In the genomic region with DNA sequence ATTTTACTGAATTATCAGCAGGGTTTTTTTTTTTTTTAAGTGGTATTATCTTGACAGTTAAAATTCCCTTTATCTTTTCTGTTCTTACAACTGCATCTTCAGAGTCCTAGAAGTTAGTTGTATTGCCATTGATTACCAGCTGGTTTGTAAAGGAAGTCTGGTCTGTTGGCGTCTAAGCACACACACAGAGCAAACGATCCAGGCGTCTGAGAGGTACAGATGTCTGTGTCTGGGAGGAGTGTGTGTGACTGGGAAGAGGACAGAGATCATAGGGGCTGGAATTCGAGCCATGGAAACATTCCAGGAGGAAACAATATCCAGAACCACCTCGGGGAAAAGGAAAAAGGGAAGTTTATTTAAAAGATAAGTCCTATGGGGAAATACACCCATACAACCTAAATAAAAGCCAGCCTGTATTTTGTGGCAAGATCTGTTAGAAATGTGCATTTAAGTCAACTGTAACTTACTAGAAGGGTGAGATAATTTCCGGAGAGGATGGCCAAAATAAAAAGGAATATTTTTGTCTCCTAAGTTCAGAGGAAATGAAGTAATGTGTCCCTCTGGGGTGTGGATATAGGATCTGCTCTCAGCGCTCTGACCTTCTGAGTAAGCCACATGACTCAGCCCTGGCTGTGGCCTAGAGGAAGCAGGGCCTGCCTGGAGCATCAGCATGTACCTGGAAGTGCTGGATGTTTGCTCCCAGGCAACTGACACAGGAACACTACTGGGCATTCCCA, we compare ENCODE assay signal across 8 mouse cellular contexts.
DNase-seq lines count a peak whose midpoint lies in the region; ATAC-seq and TF ChIP-seq lines count a peak whose summit lies in the region.

No protein-coding gene starts in this region.

- H3K27me3 ChIP-seq in kidney, embryonic 16.5 days (ENCODE audit: insufficient read depth, low read length) = no peaks in the 10 kb centered on the region

- peak overlapping the region; percentile 67 for H3K27ac ChIP-seq in kidney, embryonic 16.5 days (ENCODE audit: low read length)

- no peaks in the 10 kb centered on the region for H3K36me3 ChIP-seq in kidney, embryonic 16.5 days (ENCODE audit: insufficient read depth, low read length)

- H3K4me3 ChIP-seq in lung, adult 2 months (replicated peaks; ENCODE audit: extremely low read depth, low read depth, low read length) = no peak overlapping the region
- H3K4me3 ChIP-seq in kidney, embryonic 16.5 days (ENCODE audit: low read length) = no peak overlapping the region

- peaks cover 4% of the 10 kb centered on the region for H3K4me1 ChIP-seq in lung, adult 2 months (ENCODE audit: control insufficient read depth, insufficient read depth, low read length)
- 0 out of 2 replicates have a peak, but pooled peaks cover 3% of the 10 kb centered on the region for H3K4me1 ChIP-seq in kidney, embryonic 16.5 days (ENCODE audit: insufficient read depth, low read length)

- no peak overlapping the region for H3K9ac ChIP-seq in kidney, embryonic 16.5 days (replicated peaks; ENCODE audit: low read length)

- TF ChIP-seq POLR2A in lung, adult 2 months (IDR thresholded peaks at IDR 0.05; ENCODE audit: borderline replicate concordance, extremely low read depth, low read depth, low read length) = no peak

- H3K9me3 ChIP-seq in kidney, embryonic 16.5 days (ENCODE audit: low read length) = no peaks in the 10 kb centered on the region

- peak; percentile 47 to 58 for DNase-seq in lung, adult 18-20 months
- DNase-seq in lung, adult 2 months = no peak
- DNase-seq in ovary, adult 18-20 months (ENCODE audit: low spot score) = no peak
- DNase-seq in layer of hippocampus, adult 9-11 months = no peak
- no peak for DNase-seq in spleen, adult 18-20 months

- TF ChIP-seq CTCF in lung, adult 2 months (IDR thresholded peaks at IDR 0.05; ENCODE audit: insufficient read depth, low read length) = no peak

- WGBS in lung, adult 2 months = 15% methylated on average over 7 of the region's 7 CpGs
- 26% methylated on average over 7 of the region's 7 CpGs for WGBS in kidney, embryonic 16.5 days

- no peak overlapping the region for H3K4me2 ChIP-seq in kidney, embryonic 16.5 days (replicated peaks; ENCODE audit: low read depth, low read length)

- ATAC-seq in granulocyte monocyte progenitor cell, adult 5-6 weeks (replicated peaks; ENCODE audit: poor library complexity, severe bottlenecking) = peak; percentile 76
- peak; percentile 84 for ATAC-seq in kidney, embryonic 16.5 days (ENCODE audit: low FRiP score, low TSS enrichment)
- peak; percentile 58 for ATAC-seq in megakaryocyte progenitor cell, adult 5-6 weeks (replicated peaks; ENCODE audit: poor library complexity)

Comparison
In these comparisons a context has a peak if more than half of its experiments do, and no peak if none do; other contexts are left out.
1. DNase-seq: peak in lung, adult 18-20 months (2 of 2); none in lung, adult 2 months (single experiment), ovary, adult 18-20 months (single experiment), layer of hippocampus, adult 9-11 months (single experiment) and spleen, adult 18-20 months (0 of 2).
2. Peak in every context shown above with its lines, with median percentiles within 50 percentile points of each other: ATAC-seq.